ENCODE assay signal across 18 mouse cellular contexts in genomic region chr2:118891173-118891572, GRCm38 (mm10). TPM values are rescaled to one million over a fixed set of nuclear protein-coding genes. Genes with fewer than 3 reads are reported as not detected.
DNase-seq lines count a peak whose midpoint lies in the region.
"Had no signal": no experiment of that assay in that cellular context is flagged by ENCODE, and none has a peak within 500 bp of the region (broad histone marks: within the 10 kb centered on the region; RNA-seq: fewer than 3 reads in every experiment).

No protein-coding gene starts in this region.

- peak; percentile 64 to 84 for DNase-seq in adrenal gland, adult (ENCODE audit: inconsistent age in 2 of 2, low spot score in 1 of 2)
- no peak for DNase-seq in adrenal gland, postnatal 4 days (ENCODE audit: low spot score in 2 of 2)
- peak; percentile 67 for DNase-seq in adrenal gland, adult 2 months
- DNase-seq in adrenal gland, postnatal 25 days: no peak
- DNase-seq in adrenal gland, postnatal 14 days: peak; percentile 40
- DNase-seq in adrenal gland, postnatal 10 days: no peak
- peak; percentile 31 for DNase-seq in ovary, adult 18-20 months (ENCODE audit: low spot score)
- DNase-seq in ovary, postnatal 10 days (ENCODE audit: low spot score): no peak
- DNase-seq: adrenal gland, adult 8-10 months; B cell, adult 2 months; cerebellum, adult 11 months; cerebellum, adult 11-12 months; cerebellum, adult 18-20 months; cerebellum, adult 2 months; cerebellum, adult 8-10 months; cerebellum, adult 9-10 months; cerebellum, adult 9-11 months; cerebellum, postnatal 10 days had no signal

RNA-seq across cellular contexts. Expression of gene Bahd1, which starts 9.0 kb away (rescaled TPM):
- 10 to 100 TPM; 51.5 to 54.1 TPM for total RNA-seq in adrenal gland, postnatal 4 days (2021)
- 10 to 100 TPM; 36.5 to 46.0 TPM for total RNA-seq in adrenal gland, adult 2 months (2021)
- 59.5 and 60.3 TPM in 2 replicates for polyA plus RNA-seq in adrenal gland, adult 2 months (2012; rRNA removed)
- 42.6 and 54.4 TPM in 2 replicates for total RNA-seq in adrenal gland, postnatal 25 days (2021)
- total RNA-seq in adrenal gland, postnatal 14 days (2021): 32.3 and 33.7 TPM in 2 replicates
- total RNA-seq in adrenal gland, postnatal 10 days (2021): 10 to 100 TPM; 30.1 to 37.9 TPM

RNA-seq across cellular contexts. Expression of gene Ivd, which starts 29.4 kb away (rescaled TPM):
- 100 to 1,000 TPM; 166 to 176 TPM for total RNA-seq in adrenal gland, postnatal 4 days (2021)
- total RNA-seq in adrenal gland, adult 2 months (2021): 100 to 1,000 TPM; 245 to 355 TPM
- 205 and 242 TPM in 2 replicates for polyA plus RNA-seq in adrenal gland, adult 2 months (2012; rRNA removed)
- 342 and 470 TPM in 2 replicates for total RNA-seq in adrenal gland, postnatal 25 days (2021)
- total RNA-seq in adrenal gland, postnatal 14 days (2021): 173 and 197 TPM in 2 replicates
- 100 to 1,000 TPM; 157 to 177 TPM for total RNA-seq in adrenal gland, postnatal 10 days (2021)

RNA-seq across cellular contexts. Expression of gene Chst14, which starts 35.1 kb away (rescaled TPM):
- total RNA-seq in adrenal gland, postnatal 4 days (2021): 10 to 100 TPM; 23.0 to 24.5 TPM
- total RNA-seq in adrenal gland, adult 2 months (2021): 10 to 100 TPM in 1 of 2 experiments, 1 to 10 TPM in 1; 7.8 to 15.7 TPM
- 21.6 and 22.0 TPM in 2 replicates for polyA plus RNA-seq in adrenal gland, adult 2 months (2012; rRNA removed)
- 12.6 and 19.1 TPM in 2 replicates for total RNA-seq in adrenal gland, postnatal 25 days (2021)
- 10.1 and 13.3 TPM in 2 replicates for total RNA-seq in adrenal gland, postnatal 14 days (2021)
- total RNA-seq in adrenal gland, postnatal 10 days (2021): 10 to 100 TPM; 11.2 to 15.0 TPM

Comparison
In these comparisons a context has a peak if more than half of its experiments do, and no peak if none do; other contexts are left out.
1. DNase-seq: peak in adrenal gland, adult (2 of 2), adrenal gland, adult 2 months (single experiment), adrenal gland, postnatal 14 days (single experiment) and ovary, adult 18-20 months (single experiment); none in adrenal gland, postnatal 4 days (0 of 2), adrenal gland, postnatal 25 days (single experiment), adrenal gland, postnatal 10 days (single experiment) and ovary, postnatal 10 days (single experiment).